Mouse (Mus musculus) hindbrain, embryonic 11.5 days (tissue): ENCODE measurements around the gene Col4a2. TPM values are rescaled to one million over a fixed set of nuclear protein-coding genes. Genes with fewer than 3 reads are reported as not detected.
"Not testable (repeated sequence)": the region's sequence is repeated elsewhere in the genome, so short reads cannot be mapped to it uniquely, and the experiment has no call there.

Experiments
- ATAC-seq: fragments of 200-750 bp; cut with Nextera tagmentation; 2 replicates; pipeline ENCODE4 v1.8.0; 2017; ENCODE audit warnings: mild to moderate bottlenecking, moderate TSS enrichment, moderate library complexity; ENCODE audit not compliant: low FRiP score
- DNase-seq: peaks from one replicate; pipeline ENCODE4 v3.0.0-alpha.2; 2015; ENCODE audit warnings: low spot score
- H3K27ac ChIP-seq: fragments of 300-500 bp; sonication (generic); 2 replicates; pipeline ENCODE4 v1.5.1; 2014; ENCODE audit warnings: mild to moderate bottlenecking, low read depth, low read length
- H3K27me3 ChIP-seq: fragments of 300-500 bp; sonication (generic); 2 replicates; pipeline ENCODE4 v1.6.1; 2014; ENCODE audit warnings: mild to moderate bottlenecking, low read length, moderate library complexity, mixed read lengths; ENCODE audit not compliant: control insufficient read depth, insufficient read depth
- H3K36me3 ChIP-seq: fragments of 300-500 bp; sonication (generic); 2 replicates; pipeline ENCODE4 v1.6.1; 2014; ENCODE audit warnings: mild to moderate bottlenecking, low read length, moderate library complexity, mixed read lengths; ENCODE audit not compliant: control insufficient read depth, insufficient read depth
- H3K4me1 ChIP-seq: fragments of 300-500 bp; sonication (generic); replicated peaks from 2 replicates; pipeline ENCODE4 v1.6.1; 2014; ENCODE audit warnings: low read length, mixed read lengths; ENCODE audit not compliant: control insufficient read depth, insufficient read depth
- H3K4me2 ChIP-seq: fragments of 300-500 bp; sonication (generic); replicated peaks from 2 replicates; pipeline ENCODE4 v1.6.1; 2014; ENCODE audit warnings: mild to moderate bottlenecking, low read depth, low read length
- H3K4me3 ChIP-seq: fragments of 300-500 bp; sonication (generic); 2 replicates; pipeline ENCODE4 v1.5.1; 2014; ENCODE audit warnings: low read depth, low read length
- H3K9ac ChIP-seq: fragments of 300-500 bp; sonication (generic); 2 replicates; pipeline ENCODE4 v1.6.1; 2014; ENCODE audit warnings: low read depth, low read length
- H3K9me3 ChIP-seq: fragments of 300-500 bp; sonication (generic); 2 replicates; pipeline ENCODE4 v1.6.1; 2016; ENCODE audit warnings: low read length; ENCODE audit not compliant: control insufficient read depth
- WGBS: fragments of 180-500 bp; shearing (Covaris S2); extraction: QIAGEN DNeasy Blood & Tissue Kit; methylation state at CpG from one replicate; pipeline ENCODE4 v1.1.7; 2014; 5-methylcytosine and 5-hydroxymethylcytosine counted together
- polyA plus RNA-seq: library from polyadenylated mRNA; unstranded; fragments of >200 nt; fragmentation: Nextera tagmentation; extraction: Ambion mirVana; gene quantifications from 2 replicates; pipeline ENCODE4 v1.2.1, GENCODE M21; 2014

Gene Col4a2
- polyA plus RNA-seq, 1 experiment from 2014 or later, result 29.9 TPM

DNA sequence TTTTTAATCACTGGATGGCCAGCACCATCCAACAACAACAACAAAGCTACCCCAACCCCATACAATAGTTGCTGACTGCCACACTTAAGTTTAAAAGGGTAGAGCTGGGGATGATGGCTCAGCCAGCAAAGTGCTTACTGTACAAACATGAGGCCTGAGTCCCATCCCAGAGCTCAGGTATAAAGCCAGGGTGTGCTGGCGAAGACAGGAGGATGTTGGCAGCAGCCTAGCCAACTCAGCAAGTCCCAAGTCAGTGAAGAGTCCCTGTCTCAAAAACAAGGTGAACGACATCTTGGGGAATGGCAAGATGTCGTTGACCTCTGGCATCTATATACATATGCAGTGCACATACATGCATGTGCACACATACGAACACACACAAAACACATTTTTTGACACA is 150.0 kb downstream of the Col4a2 start:
- DNase-seq (no peak), ATAC-seq (no peak)
- Histone ChIP-seq H3K9me3 (no peaks in the 10 kb centered on the region), H3K27me3 (no peaks in the 10 kb centered on the region), H3K36me3 (no peaks in the 10 kb centered on the region), H3K4me2 (no peak overlapping the region), H3K4me1 (no peaks in the 10 kb centered on the region), H3K4me3 (no peak overlapping the region), H3K27ac (no peak overlapping the region), H3K9ac (no peak overlapping the region)
- WGBS, result 89% methylated on average over 4 of the region's 4 CpGs

GRCm38 (mm10) chr8:11463541-11463888 is 150.9 kb downstream of the Col4a2 start:
- no peaks in the 10 kb centered on the region for H3K4me1 ChIP-seq
- no peak overlapping the region for H3K4me2 ChIP-seq
- no peak for ATAC-seq
- H3K9me3 ChIP-seq, result no peaks in the 10 kb centered on the region
- H3K4me3 ChIP-seq, result no peak overlapping the region
- DNase-seq, result no peak
- no peaks in the 10 kb centered on the region for H3K27me3 ChIP-seq
- no peak overlapping the region for H3K27ac ChIP-seq
- whole genome bisulfite sequencing, result 86% methylated on average over 2 of the region's 2 CpGs
- H3K36me3 ChIP-seq, result no peaks in the 10 kb centered on the region
- no peak overlapping the region for H3K9ac ChIP-seq

DNA sequence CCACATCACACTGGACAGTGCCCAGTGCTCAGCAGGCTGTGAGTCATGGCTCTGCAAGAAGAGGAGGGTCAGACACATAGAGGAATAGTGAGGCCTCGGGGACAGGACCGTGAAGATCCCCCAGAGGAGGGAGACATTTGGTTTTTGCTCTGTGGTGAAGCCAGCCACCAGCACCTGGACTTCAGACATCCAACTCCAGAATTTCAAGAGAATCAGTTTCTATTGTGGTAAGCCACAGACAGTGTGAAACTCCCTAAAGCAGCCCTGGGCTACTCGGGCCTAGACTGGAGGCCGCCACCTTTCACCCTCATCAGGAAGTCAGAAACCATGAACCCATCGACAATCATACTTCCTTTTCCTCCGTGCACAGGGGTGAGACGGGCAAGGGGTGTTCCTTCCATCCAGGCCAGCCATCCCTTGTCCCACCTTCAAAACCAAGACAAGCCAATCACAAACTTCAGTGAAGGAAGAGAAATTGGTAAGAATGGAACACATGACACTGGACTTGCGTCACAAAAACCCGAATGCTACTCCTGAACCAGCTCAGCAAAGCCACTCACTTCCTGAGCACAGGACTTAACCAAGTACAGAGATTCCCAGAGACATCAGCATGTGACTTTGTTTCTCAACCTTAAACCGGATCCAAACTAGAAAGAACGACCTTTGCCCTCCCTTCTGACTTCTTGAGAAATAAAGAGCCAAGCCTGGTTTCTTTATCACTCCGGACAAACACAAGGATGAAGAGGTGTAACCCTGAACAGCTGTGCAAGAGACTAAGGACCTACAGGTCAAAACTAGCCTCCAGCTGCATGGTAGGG is 151.5 kb downstream of the Col4a2 start:
- ATAC-seq, result no peak
- H3K9ac ChIP-seq, result no peak overlapping the region
- WGBS, result 83% methylated on average over 12 of the region's 12 CpGs
- no peaks in the 10 kb centered on the region for H3K36me3 ChIP-seq
- no peak overlapping the region for H3K4me3 ChIP-seq
- no peak overlapping the region for H3K4me2 ChIP-seq
- no peak overlapping the region for H3K27ac ChIP-seq
- no peaks in the 10 kb centered on the region for H3K27me3 ChIP-seq
- H3K4me1 ChIP-seq, result no peaks in the 10 kb centered on the region
- DNase-seq, result no peak
- H3K9me3 ChIP-seq, result no peaks in the 10 kb centered on the region

DNA sequence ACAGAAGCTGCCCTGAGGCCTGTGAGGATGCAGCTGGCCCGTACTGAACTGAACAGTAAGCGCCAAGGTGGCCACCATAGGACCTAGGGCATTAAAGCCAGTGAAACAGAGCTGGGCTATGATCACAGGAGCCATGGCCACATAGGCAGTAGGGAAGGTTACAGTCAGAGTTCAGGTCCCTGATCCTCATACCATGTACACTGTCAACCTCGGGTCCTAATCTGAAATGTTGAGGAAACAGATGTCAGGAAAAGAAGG is 152.0 kb downstream of the Col4a2 start:
- DNase-seq (no peak), ATAC-seq (no peak)
- H3K4me3 ChIP-seq, result no peak overlapping the region
- no peaks in the 10 kb centered on the region for H3K27me3 ChIP-seq
- no peaks in the 10 kb centered on the region for H3K4me1 ChIP-seq
- H3K4me2 ChIP-seq, result no peak overlapping the region
- H3K27ac ChIP-seq, result no peak overlapping the region
- H3K9ac ChIP-seq, result no peak overlapping the region
- 83% methylated on average over 3 of the region's 3 CpGs for WGBS
- no peaks in the 10 kb centered on the region for H3K36me3 ChIP-seq
- H3K9me3 ChIP-seq, result no peaks in the 10 kb centered on the region

DNA sequence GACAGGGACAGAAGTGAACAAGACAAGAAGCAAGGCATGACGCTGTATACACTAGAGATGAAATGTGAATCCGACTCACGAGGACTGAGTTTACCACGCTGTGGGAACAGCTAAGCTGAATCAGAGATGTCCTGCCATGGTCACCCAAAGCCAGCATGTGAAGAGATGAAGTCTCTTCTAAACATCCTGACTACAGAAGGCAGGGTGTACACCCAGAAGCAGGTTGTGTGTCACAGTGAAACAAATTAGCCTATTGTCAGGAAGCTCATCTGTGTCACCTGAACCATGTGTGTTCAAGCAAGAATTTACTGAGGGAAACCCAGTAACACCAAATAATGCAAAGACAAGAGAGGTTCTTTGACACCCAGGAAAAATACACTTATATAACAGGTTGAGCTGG is 153.0 kb downstream of the Col4a2 start:
- WGBS, result 91% methylated on average over 4 of the region's 4 CpGs
- no peaks in the 10 kb centered on the region for H3K9me3 ChIP-seq

DNA sequence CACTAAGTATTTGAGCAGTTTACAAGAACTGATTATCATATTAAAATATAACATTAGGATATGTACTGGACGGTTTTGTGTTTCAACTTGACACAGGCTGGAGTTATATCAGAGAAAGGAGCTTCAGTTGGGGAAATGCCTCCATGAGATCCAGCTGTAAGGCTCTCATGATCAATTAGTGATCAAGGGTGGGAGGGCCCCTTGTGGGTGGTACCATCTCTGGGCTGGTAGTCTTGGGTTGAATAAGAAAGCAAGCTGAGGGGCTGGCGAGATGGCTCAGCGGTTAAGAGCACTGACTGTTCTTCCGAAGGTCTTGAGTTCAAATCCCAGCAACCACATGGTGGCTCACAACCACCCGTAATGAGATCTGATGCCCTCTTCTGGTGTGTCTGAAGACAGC is 153.9 kb downstream of the Col4a2 start:
- not testable (repeated sequence) for H3K4me1 ChIP-seq, DNase-seq, H3K27me3 ChIP-seq, H3K4me2 ChIP-seq, H3K9ac ChIP-seq, ATAC-seq, H3K9me3 ChIP-seq, H3K27ac ChIP-seq, H3K36me3 ChIP-seq, H3K4me3 ChIP-seq
- 79% methylated on average over 4 of the region's 5 CpGs for WGBS

More for the DNA sequence above, 153.0 kb downstream of the Col4a2 start:
- H3K36me3 ChIP-seq, result no peaks in the 10 kb centered on the region
- no peak for ATAC-seq
- no peak for DNase-seq
- no peaks in the 10 kb centered on the region for H3K27me3 ChIP-seq
- no peaks in the 10 kb centered on the region for H3K4me1 ChIP-seq
- H3K9ac ChIP-seq, result no peak overlapping the region
- no peak overlapping the region for H3K27ac ChIP-seq
- no peak overlapping the region for H3K4me2 ChIP-seq
- no peak overlapping the region for H3K4me3 ChIP-seq

GRCm38 (mm10) chr8:11469095-11469494 is 156.5 kb downstream of the Col4a2 start:
- Histone ChIP-seq H3K27ac (no peak overlapping the region), H3K4me2 (no peak overlapping the region), H3K4me3 (no peak overlapping the region), H3K9me3 (no peaks in the 10 kb centered on the region), H3K9ac (no peak overlapping the region), H3K4me1 (no peaks in the 10 kb centered on the region), H3K27me3 (peaks cover under 1% of the 10 kb centered on the region; the same call in 1 of the 2 replicates), H3K36me3 (no peaks in the 10 kb centered on the region)
- 10% methylated on average over 3 of the region's 3 CpGs for WGBS
- DNase-seq (peak; percentile 40), ATAC-seq (no peak)

DNA sequence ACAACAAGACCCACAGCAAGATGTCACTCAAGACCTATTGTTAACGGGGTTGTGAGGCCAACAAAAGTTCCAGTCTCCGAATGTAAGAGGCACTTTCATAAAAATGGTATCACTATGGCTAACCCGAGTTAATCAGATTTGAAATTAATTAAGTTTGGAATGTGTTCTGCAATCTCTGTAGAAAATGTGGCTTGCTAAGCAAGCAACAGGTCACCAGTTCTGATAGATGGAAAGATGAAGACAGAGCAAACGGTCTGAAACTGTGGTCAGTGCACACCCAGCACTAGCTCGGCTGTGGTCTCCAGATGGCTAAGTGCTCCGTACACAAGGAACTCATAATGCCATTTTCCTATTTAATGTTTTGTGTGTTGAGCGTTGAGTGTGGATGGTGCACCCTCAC is 158.1 kb downstream of the Col4a2 start:
- Histone ChIP-seq H3K4me1 (no peaks in the 10 kb centered on the region), H3K4me2 (no peak overlapping the region), H3K9ac (no peak overlapping the region), H3K27ac (no peak overlapping the region), H3K36me3 (no peaks in the 10 kb centered on the region), H3K9me3 (no peaks in the 10 kb centered on the region), H3K27me3 (peaks cover 12% of the 10 kb centered on the region), H3K4me3 (no peak overlapping the region)
- WGBS, result 78% methylated on average over 7 of the region's 7 CpGs
- ATAC-seq, result no peak
- no peak for DNase-seq

DNA sequence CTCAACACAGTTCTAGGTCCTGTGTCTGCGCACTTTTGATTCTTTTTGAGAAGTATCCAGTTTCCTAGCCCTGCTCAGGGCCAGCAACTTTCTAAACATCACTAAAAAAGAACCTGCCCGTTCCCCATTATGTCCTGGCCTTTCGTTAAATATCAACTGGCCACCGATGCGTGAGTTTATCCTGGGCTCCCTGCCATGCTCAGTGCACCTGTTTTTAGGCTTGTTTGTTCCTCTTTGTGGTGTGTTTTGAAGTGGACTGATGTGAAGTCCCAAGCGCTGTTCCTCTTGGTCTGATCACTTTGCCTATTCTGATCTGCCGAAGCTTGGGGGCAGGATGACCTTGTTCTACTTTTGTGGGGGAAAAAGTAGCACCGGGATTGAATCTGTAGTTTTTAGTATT is 158.7 kb downstream of the Col4a2 start:
- no peaks in the 10 kb centered on the region for H3K9me3 ChIP-seq
- DNase-seq (no peak), ATAC-seq (no peak)
- H3K9ac ChIP-seq, result no peak overlapping the region
- no peak overlapping the region for H3K27ac ChIP-seq
- no peak overlapping the region for H3K4me2 ChIP-seq
- H3K4me1 ChIP-seq, result no peaks in the 10 kb centered on the region
- H3K4me3 ChIP-seq, result no peak overlapping the region
- WGBS, result 51% methylated on average over 8 of the region's 8 CpGs
- H3K36me3 ChIP-seq, result no peaks in the 10 kb centered on the region
- H3K27me3 ChIP-seq, result peaks cover 18% of the 10 kb centered on the region
